ENCODE assay signal across 10 mouse cellular contexts in the genomic region with DNA sequence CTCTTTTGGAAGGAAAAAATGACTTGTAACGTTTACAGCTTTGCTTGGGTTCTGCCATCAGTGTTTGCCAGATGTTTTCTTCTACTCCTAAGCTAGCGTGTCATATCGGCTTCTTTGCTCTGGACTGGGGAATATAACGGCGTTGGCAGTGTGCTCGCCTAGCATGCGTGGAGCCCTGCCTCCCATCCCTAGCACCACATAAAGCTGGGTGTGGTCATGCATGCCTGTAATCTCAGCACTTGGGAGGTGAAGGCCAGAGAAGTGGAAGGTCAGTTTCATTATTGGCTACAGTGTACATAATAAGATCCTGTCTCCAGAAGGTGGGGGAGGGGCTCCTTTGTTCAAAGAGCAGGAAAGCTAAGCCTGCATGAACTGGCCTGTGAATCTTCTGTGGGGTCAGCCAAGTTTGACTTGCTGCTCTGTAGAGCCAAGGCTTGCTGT. TPM values are rescaled to one million over a fixed set of nuclear protein-coding genes. Genes with fewer than 3 reads are reported as not detected.
A peak's percentile ranks its signal among the peaks of the same experiment; 100 is the strongest.
DNase-seq lines count a peak whose midpoint lies in the region; ATAC-seq and TF ChIP-seq lines count a peak whose summit lies in the region.
"Had no signal": no experiment of that assay in that cellular context is flagged by ENCODE, and none has a peak within 500 bp of the region (broad histone marks: within the 10 kb centered on the region; RNA-seq: fewer than 3 reads in every experiment).

No protein-coding gene starts in this region.

- 80% methylated on average over 7 of the region's 7 CpGs for WGBS in liver, adult 2 months
- WGBS in liver, embryonic 11.5 days, result 81% methylated on average over 7 of the region's 7 CpGs
- WGBS in limb, embryonic 10.5 days, result 74% methylated on average over 7 of the region's 7 CpGs
- 41% methylated on average over 7 of the region's 7 CpGs for WGBS in stomach, embryonic 15.5 days

- ATAC-seq in liver, embryonic 11.5 days (replicated peaks; ENCODE audit: low FRiP score), result no peak
- ATAC-seq in stomach, embryonic 15.5 days (ENCODE audit: insufficient read depth, low FRiP score, low read depth), result no peak

- no peak overlapping the region for H3K9ac ChIP-seq in liver, adult 2 months (ENCODE audit: low read depth, low read length)
- no peak overlapping the region for H3K9ac ChIP-seq in liver, embryonic 11.5 days (ENCODE audit: low read depth, low read length)
- H3K9ac ChIP-seq in stomach, embryonic 15.5 days, result no peak overlapping the region

- no peak for TF ChIP-seq POLR2A in liver, adult 2 months (IDR thresholded peaks at IDR 0.05; ENCODE audit: extremely low read depth, insufficient read depth, low read length)

- TF ChIP-seq CTCF in liver, adult 2 months (IDR thresholded peaks at IDR 0.05; ENCODE audit: low read depth, low read length), result no peak

- no peaks in the 10 kb centered on the region for H3K36me3 ChIP-seq in liver, adult 2 months (ENCODE audit: control insufficient read depth, insufficient read depth, low read length)
- no peaks in the 10 kb centered on the region for H3K36me3 ChIP-seq in liver, embryonic 11.5 days (ENCODE audit: control insufficient read depth, insufficient read depth, low read length)
- H3K36me3 ChIP-seq in limb, embryonic 10.5 days, result peaks cover 9% of the 10 kb centered on the region
- 0 out of 2 replicates have a peak, but pooled peaks cover 4% of the 10 kb centered on the region for H3K36me3 ChIP-seq in stomach, embryonic 15.5 days

- no peaks in the 10 kb centered on the region for H3K9me3 ChIP-seq in liver, embryonic 11.5 days (ENCODE audit: control insufficient read depth, low read length)
- H3K9me3 ChIP-seq in limb, embryonic 10.5 days (replicated peaks), result no peaks in the 10 kb centered on the region
- no peaks in the 10 kb centered on the region for H3K9me3 ChIP-seq in stomach, embryonic 15.5 days

- H3K4me1 ChIP-seq in liver, adult 2 months (ENCODE audit: control insufficient read depth, insufficient read depth, low read length), result peaks cover 15% of the 10 kb centered on the region
- peaks cover 28% of the 10 kb centered on the region for H3K4me1 ChIP-seq in liver, embryonic 11.5 days (replicated peaks; ENCODE audit: control insufficient read depth, insufficient read depth, low read length)
- peaks cover 52% of the 10 kb centered on the region for H3K4me1 ChIP-seq in limb, embryonic 10.5 days
- peaks cover 37% of the 10 kb centered on the region for H3K4me1 ChIP-seq in stomach, embryonic 15.5 days

- no peak overlapping the region for H3K4me2 ChIP-seq in liver, embryonic 11.5 days
- H3K4me2 ChIP-seq in stomach, embryonic 15.5 days, result 0 out of 2 replicates have a peak overlapping the region, but pooled peaks have one; percentile 12

- peak; percentile 48 for DNase-seq in adrenal gland, postnatal 10 days
- DNase-seq in adrenal gland, adult 18-20 months (ENCODE audit: low spot score in 2 of 2), result no peak
- DNase-seq in liver, adult 2 months (ENCODE audit: extremely low read depth, low read depth, low spot score), result peak; percentile 38
- DNase-seq in liver, embryonic 11.5 days (ENCODE audit: low spot score), result no peak
- DNase-seq in limb, embryonic 10.5 days (ENCODE audit: low spot score), result peak; percentile 63
- DNase-seq in layer of hippocampus, postnatal 25 days (ENCODE audit: extremely low spot score in 1 of 2, low spot score in 1 of 2), result no peak
- DNase-seq in right cerebral cortex, postnatal 36 days (ENCODE audit: low spot score in 2 of 2), result no peak

- peaks cover 10% of the 10 kb centered on the region; the same call in 1 of the 2 replicates for H3K79me2 ChIP-seq in liver, adult 2 months (ENCODE audit: control insufficient read depth, insufficient read depth, low read length)

- H3K4me3 ChIP-seq in liver, adult 2 months (ENCODE audit: insufficient read depth, low read depth, low read length), result no peak overlapping the region
- H3K4me3 ChIP-seq in liver, embryonic 11.5 days (ENCODE audit: low read depth, low read length), result no peak overlapping the region
- H3K4me3 ChIP-seq in limb, embryonic 10.5 days, result peak overlapping the region; percentile 17
- no peak overlapping the region for H3K4me3 ChIP-seq in stomach, embryonic 15.5 days (replicated peaks)

- no peaks in the 10 kb centered on the region for H3K27me3 ChIP-seq in liver, adult 2 months (ENCODE audit: control insufficient read depth, insufficient read depth, low read length)
- H3K27me3 ChIP-seq in liver, embryonic 11.5 days (replicated peaks; ENCODE audit: control insufficient read depth, insufficient read depth, low read length), result no peaks in the 10 kb centered on the region
- no peaks in the 10 kb centered on the region for H3K27me3 ChIP-seq in limb, embryonic 10.5 days (ENCODE audit: low read depth, poor library complexity, severe bottlenecking)
- H3K27me3 ChIP-seq in stomach, embryonic 15.5 days (replicated peaks), result no peaks in the 10 kb centered on the region

- H3K27ac ChIP-seq in liver, adult 2 months (replicated peaks; ENCODE audit: insufficient read depth, low read depth, low read length), result no peak overlapping the region
- no peak overlapping the region for H3K27ac ChIP-seq in liver, embryonic 11.5 days (ENCODE audit: low read depth, low read length)
- H3K27ac ChIP-seq in limb, embryonic 10.5 days, result peak overlapping the region; percentile 73
- H3K27ac ChIP-seq in stomach, embryonic 15.5 days, result peak overlapping the region; percentile 94
- H3K27ac ChIP-seq: macrophage had no signal

RNA-seq across cellular contexts. Expression of a gene that starts 1.5 kb away (rescaled TPM):
- under 1 TPM; 0.15 to 0.33 TPM for total RNA-seq in adrenal gland, postnatal 10 days (2021)
- under 1 TPM; 0.10 to 0.13 TPM for total RNA-seq in adrenal gland, adult 18-20 months (2021)
- total RNA-seq in liver, adult 2 months (2014; rRNA removed), result not detected in 2 replicates
- polyA plus RNA-seq in liver, adult 2 months (2012; rRNA removed), result not detected in 2 replicates
- polyA plus RNA-seq in liver, embryonic 11.5 days (2014; fragmentation: Nextera tagmentation; extraction: Ambion mirVana), result 0.66 and 1.2 TPM in 2 replicates
- 0.18 and 0.36 TPM in 2 replicates for polyA plus RNA-seq in limb, embryonic 10.5 days (2016; fragmentation: Nextera tagmentation; extraction: Ambion mirVana)
- polyA plus RNA-seq in stomach, embryonic 15.5 days (2015; fragmentation: Nextera tagmentation; extraction: Ambion mirVana), result 0.27 and 0.28 TPM in 2 replicates
- total RNA-seq in layer of hippocampus, postnatal 25 days (2021), result under 1 TPM; 0.19 to 0.22 TPM

RNA-seq across cellular contexts. Expression of a gene that starts 2.2 kb away (rescaled TPM):
- total RNA-seq in adrenal gland, postnatal 10 days (2021), result 10 to 100 TPM; 77.9 to 83.2 TPM
- total RNA-seq in adrenal gland, adult 18-20 months (2021), result 10 to 100 TPM; 47.4 to 63.7 TPM
- total RNA-seq in liver, adult 2 months (2014; rRNA removed), result 70.1 and 70.3 TPM in 2 replicates
- 67.3 and 84.8 TPM in 2 replicates for polyA plus RNA-seq in liver, adult 2 months (2012; rRNA removed)
- polyA plus RNA-seq in liver, embryonic 11.5 days (2014; fragmentation: Nextera tagmentation; extraction: Ambion mirVana), result 60.3 and 62.9 TPM in 2 replicates
- 66.4 and 72.6 TPM in 2 replicates for polyA plus RNA-seq in limb, embryonic 10.5 days (2016; fragmentation: Nextera tagmentation; extraction: Ambion mirVana)
- 70.2 and 78.3 TPM in 2 replicates for polyA plus RNA-seq in stomach, embryonic 15.5 days (2015; fragmentation: Nextera tagmentation; extraction: Ambion mirVana)
- total RNA-seq in layer of hippocampus, postnatal 25 days (2021), result 10 to 100 TPM; 24.7 to 26.1 TPM

RNA-seq across cellular contexts. Expression of a gene that starts 19.0 kb away (rescaled TPM):
- 100 to 1,000 TPM; 121 to 129 TPM for total RNA-seq in adrenal gland, postnatal 10 days (2021)
- 100 to 1,000 TPM; 157 to 159 TPM for total RNA-seq in adrenal gland, adult 18-20 months (2021)
- total RNA-seq in liver, adult 2 months (2014; rRNA removed), result 60.3 and 65.2 TPM in 2 replicates
- polyA plus RNA-seq in liver, adult 2 months (2012; rRNA removed), result 37.7 and 43.2 TPM in 2 replicates
- polyA plus RNA-seq in liver, embryonic 11.5 days (2014; fragmentation: Nextera tagmentation; extraction: Ambion mirVana), result 304 and 310 TPM in 2 replicates
- polyA plus RNA-seq in limb, embryonic 10.5 days (2016; fragmentation: Nextera tagmentation; extraction: Ambion mirVana), result 415 and 441 TPM in 2 replicates
- 242 and 266 TPM in 2 replicates for polyA plus RNA-seq in stomach, embryonic 15.5 days (2015; fragmentation: Nextera tagmentation; extraction: Ambion mirVana)
- total RNA-seq in layer of hippocampus, postnatal 25 days (2021), result 100 to 1,000 TPM; 148 to 174 TPM

RNA-seq across cellular contexts. Expression of a gene that starts 19.1 kb away (rescaled TPM):
- 10 to 100 TPM; 55.4 to 57.0 TPM for total RNA-seq in adrenal gland, postnatal 10 days (2021)
- total RNA-seq in adrenal gland, adult 18-20 months (2021), result 10 to 100 TPM; 53.6 to 55.8 TPM
- 19.7 and 20.7 TPM in 2 replicates for total RNA-seq in liver, adult 2 months (2014; rRNA removed)
- 8.8 and 13.8 TPM in 2 replicates for polyA plus RNA-seq in liver, adult 2 months (2012; rRNA removed)
- 110 and 117 TPM in 2 replicates for polyA plus RNA-seq in liver, embryonic 11.5 days (2014; fragmentation: Nextera tagmentation; extraction: Ambion mirVana)
- 85.6 and 91.1 TPM in 2 replicates for polyA plus RNA-seq in limb, embryonic 10.5 days (2016; fragmentation: Nextera tagmentation; extraction: Ambion mirVana)
- polyA plus RNA-seq in stomach, embryonic 15.5 days (2015; fragmentation: Nextera tagmentation; extraction: Ambion mirVana), result 49.7 and 56.5 TPM in 2 replicates
- 10 to 100 TPM; 29.9 to 32.8 TPM for total RNA-seq in layer of hippocampus, postnatal 25 days (2021)

RNA-seq across cellular contexts. Expression of a gene that starts 26.7 kb away (rescaled TPM):
- total RNA-seq in adrenal gland, postnatal 10 days (2021), result not detected
- total RNA-seq in adrenal gland, adult 18-20 months (2021), result not detected
- not detected in 2 replicates for total RNA-seq in liver, adult 2 months (2014; rRNA removed)
- not detected in 2 replicates for polyA plus RNA-seq in liver, adult 2 months (2012; rRNA removed)
- polyA plus RNA-seq in liver, embryonic 11.5 days (2014; fragmentation: Nextera tagmentation; extraction: Ambion mirVana), result not detected in 2 replicates
- not detected in 2 replicates for polyA plus RNA-seq in limb, embryonic 10.5 days (2016; fragmentation: Nextera tagmentation; extraction: Ambion mirVana)
- not detected in 2 replicates for polyA plus RNA-seq in stomach, embryonic 15.5 days (2015; fragmentation: Nextera tagmentation; extraction: Ambion mirVana)
- total RNA-seq in layer of hippocampus, postnatal 25 days (2021), result not detected
- total RNA-seq: gastrocnemius, postnatal 4 days had no signal
- polyA plus RNA-seq: macrophage had no signal

Comparison
In these comparisons a context has a peak if more than half of its experiments do, and no peak if none do; other contexts are left out.
1. DNase-seq: peak in adrenal gland, postnatal 10 days (single experiment), liver, adult 2 months (single experiment) and limb, embryonic 10.5 days (single experiment); none in adrenal gland, adult 18-20 months (0 of 2), liver, embryonic 11.5 days (single experiment), layer of hippocampus, postnatal 25 days (0 of 2) and right cerebral cortex, postnatal 36 days (0 of 2).
2. H3K27ac ChIP-seq: peak in limb, embryonic 10.5 days (single experiment) and stomach, embryonic 15.5 days (single experiment); none in liver, adult 2 months (single experiment) and liver, embryonic 11.5 days (single experiment).